Mouse (Mus musculus): ENCODE results near the gene Ctla4. TPM values are rescaled to one million over a fixed set of nuclear protein-coding genes. Genes with fewer than 3 reads are reported as not detected.

Gene Ctla4
- total RNA-seq, 1 experiment from 2014 or later: 0.64 TPM

Other genes starting within 250 kb of the Ctla4 start
- gene Cd28, start 170.2 kb upstream of the Ctla4 start, total RNA-seq (2021): 0.52 and 0.58 TPM in 2 replicates
- not detected in 2 replicates for gene Icos, start 90.9 kb downstream of the Ctla4 start, total RNA-seq (2021)